Mouse (Mus musculus): Measurements from ENCODE around the gene Il23a.
"Not testable (repeated sequence)": the region's sequence is repeated elsewhere in the genome, so short reads cannot be mapped to it uniquely, and the experiment has no call there.

The Il23a gene

DNA sequence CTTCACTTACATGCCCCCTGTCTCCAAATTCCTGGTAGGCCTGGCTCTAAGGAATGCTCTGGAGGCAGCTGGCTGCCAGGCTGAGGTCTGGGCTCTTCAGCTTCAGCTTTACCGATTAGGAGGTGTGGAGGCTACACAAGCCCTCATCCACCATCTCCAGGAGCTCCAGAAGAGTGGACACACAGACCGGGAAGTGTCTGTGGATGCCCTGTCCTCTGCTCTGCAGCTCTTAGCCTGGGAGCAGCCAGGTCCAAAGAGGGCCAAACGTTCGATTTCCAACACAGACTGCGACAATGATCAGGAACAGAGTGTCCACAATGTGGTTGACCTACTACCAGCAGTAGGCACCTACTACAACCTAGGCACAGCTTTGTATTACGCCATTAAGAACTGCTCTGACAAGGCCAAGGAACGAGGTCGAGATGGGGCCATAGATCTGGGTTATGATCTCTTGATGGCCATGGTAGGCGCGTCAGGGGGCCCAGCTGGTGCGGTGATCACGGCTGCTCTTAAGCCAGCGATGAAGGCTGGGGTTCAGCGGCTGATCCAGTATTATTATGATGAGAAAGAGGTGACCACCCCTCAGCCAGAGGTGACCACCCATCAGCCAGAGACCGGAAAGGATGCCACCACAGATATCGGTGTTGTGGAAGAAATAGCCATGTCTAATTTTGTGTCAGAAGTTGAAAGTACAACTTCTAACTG lies 29.2 kb downstream of the Il23a start:
- in situ Hi-C loops (cut with MboI, MseI) = no loop called here

DNA sequence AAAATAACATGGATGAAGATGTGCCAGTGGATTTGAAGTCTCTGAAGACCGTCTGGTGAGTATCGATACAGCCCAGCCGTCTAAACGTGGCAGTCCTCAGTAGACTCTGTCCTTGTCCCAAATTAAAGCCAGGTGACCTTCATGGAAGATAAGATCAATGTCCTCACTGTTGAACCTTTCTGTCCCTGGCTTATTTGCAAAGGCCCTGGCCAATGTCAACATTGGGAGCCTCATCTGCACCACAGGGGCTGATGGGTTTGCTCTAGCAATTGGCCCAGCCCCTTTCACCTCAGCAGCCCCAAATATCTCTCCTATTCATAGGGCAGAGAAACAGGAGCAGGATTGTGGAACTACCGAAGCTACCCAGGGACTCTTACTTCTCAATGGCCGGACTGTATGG lies 30.2 kb downstream of the Il23a start, which contains the start of gene Apof:
Gene Apof, plus strand, starts transcription at position 301 of the 400 bp plus-strand sequence.
- in situ Hi-C loops (cut with MboI, MseI) = no loop called here

DNA sequence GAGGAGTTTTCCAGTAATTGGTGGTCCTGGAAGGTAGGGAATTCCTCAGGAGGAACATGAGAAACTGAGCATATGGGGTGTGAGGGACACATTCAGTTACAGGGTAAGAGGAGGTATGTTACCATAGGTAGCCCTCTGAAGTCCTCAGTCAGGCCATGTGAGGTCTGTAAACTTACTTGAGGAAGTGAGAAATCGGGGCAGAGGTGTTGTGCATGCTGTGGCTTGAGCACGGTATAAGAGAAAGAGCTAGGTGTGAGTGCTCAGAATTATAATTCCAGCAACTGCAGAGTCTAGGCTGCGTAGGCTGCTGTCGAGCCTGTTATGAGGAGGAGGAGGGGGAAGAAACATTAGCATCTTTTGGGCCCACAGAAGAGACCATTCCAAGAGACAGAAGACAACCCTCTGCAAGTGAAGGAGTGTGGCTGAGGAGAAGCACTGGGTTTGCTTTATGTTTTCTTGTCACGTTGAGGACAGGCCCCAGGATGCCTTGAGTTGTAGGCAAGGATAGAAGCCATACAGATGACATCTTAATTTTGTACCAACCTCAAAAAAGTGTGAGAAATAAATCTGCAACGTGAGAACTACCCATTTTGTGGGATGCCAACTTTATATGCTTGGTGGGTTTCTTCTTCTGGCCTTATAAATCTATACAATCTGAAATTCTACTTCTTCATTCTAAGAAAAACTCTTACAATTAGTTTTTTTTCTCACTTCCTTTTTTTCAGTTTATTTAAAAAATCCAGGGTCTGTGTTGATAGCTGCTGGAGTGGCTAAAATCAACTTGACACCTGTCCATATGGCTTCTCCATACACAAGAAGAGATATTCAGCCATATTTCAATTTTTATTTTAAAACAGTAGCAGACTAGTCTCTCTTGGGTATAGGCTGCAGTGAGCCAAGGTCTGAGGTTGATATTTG lies 34.9 kb downstream of the Il23a start:
- in situ Hi-C loops (cut with MboI, MseI) = no loop called here

DNA sequence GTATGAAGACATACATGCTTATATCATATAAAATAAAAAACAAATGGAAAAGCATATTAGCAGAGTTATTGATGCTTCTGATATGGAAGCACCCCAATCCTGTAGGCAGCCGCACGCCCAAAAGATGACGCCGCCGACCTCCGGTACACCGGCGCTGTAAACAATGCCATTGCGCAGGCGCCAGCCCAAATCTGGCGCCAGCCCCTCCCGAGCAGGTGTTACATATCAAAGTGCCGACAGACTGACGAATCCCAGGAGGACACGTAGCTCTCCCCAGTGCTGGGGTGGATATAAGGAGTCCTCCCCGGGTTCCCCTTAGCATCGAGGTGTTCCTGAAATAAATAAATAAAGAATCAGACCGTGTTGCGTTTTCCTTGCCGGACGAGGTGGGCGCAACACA lies 36.3 kb downstream of the Il23a start:
- in situ Hi-C loops (cut with MboI, MseI) = no loop called here

GRCm38 (mm10) chr10:128260376-128260775 lies 38.2 kb downstream of the Il23a start:
- in situ Hi-C loops (cut with MboI, MseI) = not testable (repeated sequence)

DNA sequence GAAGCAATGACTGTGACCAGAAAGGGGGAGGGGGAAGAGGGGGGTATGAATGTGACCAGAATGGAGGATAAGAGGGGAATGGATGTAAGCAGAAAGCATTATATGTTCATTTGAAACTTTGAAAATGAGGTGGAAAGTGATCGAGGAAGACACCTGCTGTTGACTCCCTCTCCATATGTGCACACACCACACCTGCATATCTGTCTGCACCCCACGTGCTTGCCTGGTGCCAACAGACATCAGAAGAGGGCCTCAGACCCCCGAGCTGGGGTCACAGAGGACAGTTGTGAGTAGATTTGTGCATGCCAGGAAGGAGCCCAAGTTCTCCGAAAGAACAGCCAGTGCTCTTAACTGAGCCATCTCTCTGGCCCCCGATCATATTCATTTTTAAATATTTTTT lies 38.6 kb downstream of the Il23a start:
- in situ Hi-C loops (cut with MboI, MseI) = no loop called here

DNA sequence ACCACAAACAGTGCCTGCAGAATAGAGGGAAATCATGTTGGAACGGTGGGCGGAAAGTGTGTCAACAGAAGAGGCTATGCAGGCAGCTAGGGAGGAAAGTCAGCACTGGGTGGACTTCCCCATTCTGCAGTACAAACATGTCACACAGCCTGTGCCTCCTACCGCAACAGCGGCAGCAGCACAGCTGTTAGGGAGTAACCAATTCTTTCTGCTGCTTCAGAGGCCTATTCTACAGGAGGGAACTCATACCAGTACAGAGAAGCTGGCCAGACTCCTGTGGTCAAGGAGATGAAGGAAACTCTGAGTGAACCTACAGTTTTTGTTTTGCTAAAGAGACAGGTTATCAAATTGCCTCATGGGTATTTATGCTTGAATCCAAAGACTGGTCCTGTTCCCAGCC lies 39.6 kb downstream of the Il23a start:
- in situ Hi-C loops (cut with MboI, MseI) = no loop called here

GRCm38 (mm10) chr10:128256328-128256727 lies 42.2 kb downstream of the Il23a start:
- in situ Hi-C loops (cut with MboI, MseI) = no loop called here

- in situ Hi-C loops (cut with MboI, MseI) = no loop called here
Measured at GRCm38 (mm10) chr10:128255925-128256324, 42.6 kb downstream of the Il23a start.

DNA sequence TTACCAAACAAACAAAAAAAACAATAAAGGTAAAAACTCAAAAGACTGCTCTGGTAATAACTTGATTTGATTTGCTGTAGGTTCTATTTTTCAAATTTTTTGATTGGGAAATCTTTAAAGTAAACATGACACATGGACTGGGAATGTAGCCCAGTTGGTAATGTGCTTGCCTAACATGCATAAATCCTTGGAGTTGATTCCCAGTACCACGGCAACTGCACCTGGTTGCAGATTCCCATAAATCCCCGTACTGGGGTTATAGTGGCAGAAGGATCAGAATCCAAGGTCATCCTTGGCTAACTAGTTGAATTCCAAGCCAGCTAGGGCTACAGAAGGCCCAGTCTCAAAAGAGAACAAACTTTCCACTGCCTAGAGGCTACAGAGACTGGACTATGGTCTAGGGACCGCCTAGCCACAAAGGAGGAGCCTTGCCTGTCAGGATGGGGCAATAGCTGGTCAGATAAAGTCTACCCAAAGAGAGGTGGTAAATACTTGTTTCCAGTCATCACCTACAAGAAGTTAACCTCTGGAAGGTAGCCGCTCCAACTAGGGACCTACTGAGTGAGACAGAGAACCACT lies 44.8 kb downstream of the Il23a start, which contains the start of gene Apon:
Gene Apon, plus strand, starts transcription at position 420 of the 579 bp plus-strand sequence.
- in situ Hi-C loops (cut with MboI, MseI) = loop anchor here in 1 of 2 experiments (5.0 kb wide), 1 partner anchor 136 kb away; no protein-coding TSS in a partner anchor

- in situ Hi-C loops (cut with MboI, MseI) = loop anchor here in 1 of 2 experiments (5.0 kb wide), 1 partner anchor 133 kb away; no protein-coding TSS in a partner anchor
Measured at GRCm38 (mm10) chr10:128250565-128250964, 48.0 kb downstream of the Il23a start.

GRCm38 (mm10) chr10:128247020-128247732 lies 51.4 kb downstream of the Il23a start:
- in situ Hi-C loops (cut with MboI, MseI) = no loop called here
